Mouse (Mus musculus): ENCODE measurements around the gene Otud1. TPM values are rescaled to one million over a fixed set of nuclear protein-coding genes. Genes with fewer than 3 reads are reported as not detected.

The Otud1 gene
- total and polyA plus RNA-seq, 2 experiments from 2014 or later: 4.4 to 10.6 TPM

- no peak overlapping the region for H3K4me3 ChIP-seq (ENCODE audit: low read depth, low read length)
- H3K27ac ChIP-seq (ENCODE audit: low read depth): peak overlapping the region; percentile 71; the same call in 1 of the 2 replicates
- H3K27me3 ChIP-seq (ENCODE audit: control insufficient read depth, insufficient read depth, low read length): no peaks in the 10 kb centered on the region
- no peaks in the 10 kb centered on the region for H3K9me3 ChIP-seq (replicated peaks; ENCODE audit: control insufficient read depth, low read length)
- WGBS: 35% methylated on average over 6 of the region's 6 CpGs
- TF ChIP-seq CTCF (IDR thresholded peaks at IDR 0.05; ENCODE audit: low read depth): no peak
- no peak for TF ChIP-seq EP300 (IDR thresholded peaks at IDR 0.05; ENCODE audit: low read depth)
- H3K4me2 ChIP-seq (ENCODE audit: low read depth, low read length): peak overlapping the region; percentile 5; the same call in 1 of the 2 replicates
- ATAC-seq (ENCODE audit: insufficient read depth, low read depth): peak; percentile 62; the same call in 1 of the 2 replicates
- H3K36me3 ChIP-seq (replicated peaks; ENCODE audit: control insufficient read depth, insufficient read depth, low read length): no peaks in the 10 kb centered on the region
- DNase-seq (ENCODE audit: low spot score): peak; percentile 49
- H3K4me1 ChIP-seq (ENCODE audit: control insufficient read depth, insufficient read depth): peaks cover 41% of the 10 kb centered on the region
- H3K9ac ChIP-seq (replicated peaks; ENCODE audit: low read depth, low read length): no peak overlapping the region
Observed at GRCm38 (mm10) chr2:19664147-19664546, 6.6 kb downstream of the Otud1 start.

GRCm38 (mm10) chr2:19664555-19665475, 7.3 kb downstream of the Otud1 start:
- Histone ChIP-seq H3K9me3 (replicated peaks; ENCODE audit: control insufficient read depth, low read length) (no peaks in the 10 kb centered on the region), H3K4me3 (ENCODE audit: low read depth, low read length) (no peak overlapping the region), H3K9ac (replicated peaks; ENCODE audit: low read depth, low read length) (no peak overlapping the region), H3K27me3 (ENCODE audit: control insufficient read depth, insufficient read depth, low read length) (no peaks in the 10 kb centered on the region), H3K4me1 (ENCODE audit: control insufficient read depth, insufficient read depth) (peaks cover 41% of the 10 kb centered on the region), H3K4me2 (ENCODE audit: low read depth, low read length) (no peak overlapping the region), H3K27ac (ENCODE audit: low read depth) (no peak overlapping the region), H3K36me3 (replicated peaks; ENCODE audit: control insufficient read depth, insufficient read depth, low read length) (no peaks in the 10 kb centered on the region)
- ATAC-seq (ENCODE audit: insufficient read depth, low read depth): no peak
- DNase-seq (ENCODE audit: low spot score): no peak
- WGBS: 60% methylated on average over 7 of the region's 7 CpGs
- no peak for TF ChIP-seq CTCF (IDR thresholded peaks at IDR 0.05; ENCODE audit: low read depth)
- TF ChIP-seq EP300 (IDR thresholded peaks at IDR 0.05; ENCODE audit: low read depth): no peak

- no peaks in the 10 kb centered on the region for H3K27me3 ChIP-seq (ENCODE audit: control insufficient read depth, insufficient read depth, low read length)
- ATAC-seq (ENCODE audit: insufficient read depth, low read depth) (peak; percentile 59; the same call in 1 of the 2 replicates), DNase-seq (ENCODE audit: low spot score) (peak; percentile 64)
- WGBS: 48% methylated on average over 3 of the region's 3 CpGs
- 0 out of 2 replicates have a peak overlapping the region, but pooled peaks have one; percentile 22 for H3K4me2 ChIP-seq (ENCODE audit: low read depth, low read length)
- no peaks in the 10 kb centered on the region for H3K9me3 ChIP-seq (replicated peaks; ENCODE audit: control insufficient read depth, low read length)
- no peak overlapping the region for H3K9ac ChIP-seq (replicated peaks; ENCODE audit: low read depth, low read length)
- TF ChIP-seq EP300 (IDR thresholded peaks at IDR 0.05; ENCODE audit: low read depth) (no peak), CTCF (IDR thresholded peaks at IDR 0.05; ENCODE audit: low read depth) (no peak)
- no peaks in the 10 kb centered on the region for H3K36me3 ChIP-seq (replicated peaks; ENCODE audit: control insufficient read depth, insufficient read depth, low read length)
- H3K4me3 ChIP-seq (ENCODE audit: low read depth, low read length): no peak overlapping the region
- peaks cover 41% of the 10 kb centered on the region for H3K4me1 ChIP-seq (ENCODE audit: control insufficient read depth, insufficient read depth)
- H3K27ac ChIP-seq (ENCODE audit: low read depth): peak overlapping the region; percentile 30; the same call in 1 of the 2 replicates
Observed at GRCm38 (mm10) chr2:19665841-19666240, 8.3 kb downstream of the Otud1 start.

- no peak overlapping the region for H3K4me3 ChIP-seq (ENCODE audit: low read depth, low read length)
- ATAC-seq (ENCODE audit: insufficient read depth, low read depth) (no peak), DNase-seq (ENCODE audit: low spot score) (no peak)
- no peak overlapping the region for H3K4me2 ChIP-seq (ENCODE audit: low read depth, low read length)
- H3K27me3 ChIP-seq (ENCODE audit: control insufficient read depth, insufficient read depth, low read length): no peaks in the 10 kb centered on the region
- H3K9me3 ChIP-seq (replicated peaks; ENCODE audit: control insufficient read depth, low read length): no peaks in the 10 kb centered on the region
- no peak for TF ChIP-seq CTCF (IDR thresholded peaks at IDR 0.05; ENCODE audit: low read depth)
- no peak for TF ChIP-seq EP300 (IDR thresholded peaks at IDR 0.05; ENCODE audit: low read depth)
- no peaks in the 10 kb centered on the region for H3K36me3 ChIP-seq (replicated peaks; ENCODE audit: control insufficient read depth, insufficient read depth, low read length)
- no peak overlapping the region for H3K9ac ChIP-seq (replicated peaks; ENCODE audit: low read depth, low read length)
- WGBS: 52% methylated on average over 13 of the region's 13 CpGs
- no peak overlapping the region for H3K27ac ChIP-seq (ENCODE audit: low read depth)
- peaks cover 7% of the 10 kb centered on the region for H3K4me1 ChIP-seq (ENCODE audit: control insufficient read depth, insufficient read depth)
Observed at GRCm38 (mm10) chr2:19670851-19671688, 13.5 kb downstream of the Otud1 start.

- 46% methylated on average over 3 of the region's 3 CpGs for WGBS
- no peak for DNase-seq (ENCODE audit: low spot score)
- ATAC-seq (ENCODE audit: insufficient read depth, low read depth): no peak
Observed at GRCm38 (mm10) chr2:19682997-19683396, 25.4 kb downstream of the Otud1 start.

More at GRCm38 (mm10) chr2:19682997-19683396, 25.4 kb downstream of the Otud1 start:
- Histone ChIP-seq H3K4me2 (ENCODE audit: low read depth, low read length) (no peak overlapping the region), H3K9ac (replicated peaks; ENCODE audit: low read depth, low read length) (no peak overlapping the region), H3K4me3 (ENCODE audit: low read depth, low read length) (no peak overlapping the region), H3K9me3 (replicated peaks; ENCODE audit: control insufficient read depth, low read length) (peaks cover 5% of the 10 kb centered on the region; the same call in 1 of the 2 replicates), H3K36me3 (replicated peaks; ENCODE audit: control insufficient read depth, insufficient read depth, low read length) (no peaks in the 10 kb centered on the region), H3K27ac (ENCODE audit: low read depth) (no peak overlapping the region), H3K4me1 (ENCODE audit: control insufficient read depth, insufficient read depth) (no peaks in the 10 kb centered on the region), H3K27me3 (ENCODE audit: control insufficient read depth, insufficient read depth, low read length) (no peaks in the 10 kb centered on the region)
- TF ChIP-seq EP300 (IDR thresholded peaks at IDR 0.05; ENCODE audit: low read depth): no peak
- TF ChIP-seq CTCF (IDR thresholded peaks at IDR 0.05; ENCODE audit: low read depth): 0 out of 2 replicates have a peak, but pooled peaks have one; percentile 22
